Mouse (Mus musculus): ENCODE results near the gene Zcchc2.

GRCm38 (mm10) chr1:106024778-106025177 lies 34.6 kb downstream of the Zcchc2 start:
- TF ChIP-seq POLR2A (IDR thresholded peaks at IDR 0.05; ENCODE audit: borderline replicate concordance, insufficient read depth, low read length) (no peak), CTCF (IDR thresholded peaks at IDR 0.05; ENCODE audit: borderline replicate concordance, insufficient read depth, low read depth, low read length) (no peak)
